Mouse (Mus musculus) heart, embryonic 11.5 days (tissue): ENCODE results near the gene Snd1. TPM values are rescaled to one million over a fixed set of nuclear protein-coding genes. Genes with fewer than 3 reads are reported as not detected.
A peak's percentile ranks its signal among the peaks of the same experiment; 100 is the strongest.

Source experiments
- ATAC-seq: fragments of 200-750 bp; cut with Nextera tagmentation; replicated peaks from 2 replicates; pipeline ENCODE4 v1.8.0; 2017; ENCODE audit warnings: moderate library complexity; ENCODE audit not compliant: insufficient number of reproducible peaks, low FRiP score, low TSS enrichment
- H3K27ac ChIP-seq: fragments of 300-500 bp; sonication (generic); 2 replicates; pipeline ENCODE4 v1.5.1; 2014; ENCODE audit warnings: mild to moderate bottlenecking, low read depth, low read length
- H3K27me3 ChIP-seq: fragments of 300-500 bp; sonication (generic); 2 replicates; pipeline ENCODE4 v1.6.1; 2014; ENCODE audit warnings: mild to moderate bottlenecking, low read length, mixed read lengths; ENCODE audit not compliant: control insufficient read depth, insufficient read depth
- H3K36me3 ChIP-seq: fragments of 300-500 bp; sonication (generic); 2 replicates; pipeline ENCODE4 v1.6.1; 2014; ENCODE audit warnings: mild to moderate bottlenecking, low read length, moderate library complexity, mixed read lengths; ENCODE audit not compliant: control insufficient read depth, insufficient read depth
- H3K4me1 ChIP-seq: fragments of 300-500 bp; sonication (generic); 2 replicates; pipeline ENCODE4 v1.6.1; 2014; ENCODE audit warnings: low read length; ENCODE audit not compliant: control insufficient read depth, insufficient read depth
- H3K4me2 ChIP-seq: fragments of 300-500 bp; sonication (generic); 2 replicates; pipeline ENCODE4 v1.6.1; 2014; ENCODE audit warnings: mild to moderate bottlenecking, moderate library complexity
- H3K4me3 ChIP-seq: fragments of 300-500 bp; sonication (generic); 2 replicates; pipeline ENCODE4 v1.5.1; 2014; ENCODE audit warnings: low read depth, low read length
- H3K9ac ChIP-seq: fragments of 300-500 bp; sonication (generic); 2 replicates; pipeline ENCODE4 v1.6.1; 2014; ENCODE audit warnings: mild to moderate bottlenecking, low read depth, low read length, moderate library complexity
- H3K9me3 ChIP-seq: fragments of 300-500 bp; sonication (generic); replicated peaks from 2 replicates; pipeline ENCODE4 v1.6.1; 2016; ENCODE audit warnings: low read length; ENCODE audit not compliant: control insufficient read depth
- WGBS: fragments of 180-500 bp; shearing (Covaris S2); extraction: QIAGEN DNeasy Blood & Tissue Kit; methylation state at CpG from one replicate; pipeline ENCODE4 v1.1.7; 2014; ENCODE audit not compliant: insufficient replicate concordance; 5-methylcytosine and 5-hydroxymethylcytosine counted together
- polyA plus RNA-seq: library from polyadenylated mRNA; unstranded; fragments of >200 nt; fragmentation: Nextera tagmentation; extraction: Ambion mirVana; gene quantifications from 2 replicates; pipeline ENCODE4 v1.2.1, GENCODE M21; 2014

The Snd1 gene
- polyA plus RNA-seq, 1 experiment from 2014 or later = 87.9 TPM

DNA sequence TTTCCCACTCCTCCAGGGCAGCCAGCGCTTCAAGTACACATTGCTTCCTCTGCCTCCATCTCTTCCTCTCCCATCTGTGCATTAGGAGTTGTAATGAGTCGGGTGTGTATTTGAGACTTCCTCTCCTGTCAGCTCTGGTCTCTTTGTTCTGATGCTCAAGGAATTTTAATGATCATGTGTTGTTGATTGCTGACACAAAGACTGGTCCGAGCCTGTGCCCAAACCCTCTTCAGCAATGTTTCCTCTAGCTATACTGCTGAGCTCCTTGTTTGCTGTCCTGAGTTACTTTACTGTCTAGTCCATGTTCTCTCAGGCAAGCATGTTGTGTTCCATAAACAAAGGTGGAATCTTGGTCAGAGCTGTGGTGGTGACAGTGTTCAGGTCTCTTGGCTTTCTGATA, 254.3 kb downstream of the Snd1 start:
- no peak overlapping the region for H3K9ac ChIP-seq
- no peak for ATAC-seq
- peak overlapping the region; percentile 41; the same call in 1 of the 2 replicates for H3K27ac ChIP-seq
- no peaks in the 10 kb centered on the region for H3K27me3 ChIP-seq
- 32% methylated on average over 3 of the region's 3 CpGs for WGBS
- no peak overlapping the region for H3K4me3 ChIP-seq
- H3K4me1 ChIP-seq = peaks cover 23% of the 10 kb centered on the region
- no peaks in the 10 kb centered on the region for H3K9me3 ChIP-seq
- H3K36me3 ChIP-seq = peaks cover 2% of the 10 kb centered on the region; the same call in 1 of the 2 replicates
- no peak overlapping the region for H3K4me2 ChIP-seq

DNA sequence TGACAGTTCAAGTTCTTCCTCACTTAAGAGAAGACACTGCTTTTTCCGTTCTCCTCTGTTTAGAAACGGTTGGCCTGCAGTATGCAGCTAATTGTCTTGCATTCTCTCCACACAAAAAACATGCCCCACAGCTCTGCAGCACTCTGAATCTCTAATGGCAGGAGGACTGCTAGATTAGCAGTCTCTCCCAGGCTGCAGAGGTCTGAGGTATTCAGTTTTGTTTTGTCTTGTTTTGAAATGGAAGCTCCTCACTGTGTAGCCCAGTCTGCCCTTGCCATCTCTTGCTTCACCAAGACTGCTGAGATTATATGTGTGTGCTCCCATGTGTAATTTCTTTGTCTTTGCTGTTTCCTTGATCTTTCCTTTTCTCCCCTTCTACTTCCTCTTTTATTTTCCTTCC, 254.7 kb downstream of the Snd1 start:
- Histone ChIP-seq H3K4me3 (no peak overlapping the region), H3K27me3 (no peaks in the 10 kb centered on the region), H3K36me3 (peaks cover 2% of the 10 kb centered on the region; the same call in 1 of the 2 replicates), H3K4me2 (no peak overlapping the region), H3K9ac (no peak overlapping the region), H3K4me1 (peaks cover 26% of the 10 kb centered on the region), H3K27ac (peak overlapping the region; percentile 41; the same call in 1 of the 2 replicates), H3K9me3 (no peaks in the 10 kb centered on the region)
- no peak for ATAC-seq
- WGBS = 34% methylated on average over 2 of the region's 2 CpGs

DNA sequence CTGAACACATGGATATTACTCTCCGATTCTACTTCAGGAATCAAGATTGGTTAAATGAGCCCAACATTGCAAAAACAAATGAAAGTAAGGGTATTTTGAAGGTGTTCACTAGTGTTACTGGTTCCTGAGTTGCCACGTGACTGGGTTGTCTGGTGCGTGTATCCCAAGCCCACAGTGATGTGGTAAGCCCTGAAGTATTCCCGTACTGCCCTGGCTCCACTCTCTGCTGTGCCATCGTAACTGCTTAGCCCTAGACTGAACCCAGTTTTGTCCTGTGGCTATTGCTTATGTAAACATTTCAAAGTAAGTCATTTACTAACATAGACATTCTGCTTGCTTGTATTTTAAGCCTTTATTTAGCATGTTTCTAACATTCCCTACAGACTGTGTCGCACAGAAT, 256.3 kb downstream of the Snd1 start:
- Histone ChIP-seq H3K4me1 (peaks cover 30% of the 10 kb centered on the region), H3K27ac (no peak overlapping the region), H3K9me3 (no peaks in the 10 kb centered on the region), H3K27me3 (no peaks in the 10 kb centered on the region), H3K4me3 (no peak overlapping the region), H3K4me2 (no peak overlapping the region), H3K9ac (no peak overlapping the region), H3K36me3 (no peaks in the 10 kb centered on the region)
- no peak for ATAC-seq
- WGBS = 85% methylated on average over 6 of the region's 6 CpGs

DNA sequence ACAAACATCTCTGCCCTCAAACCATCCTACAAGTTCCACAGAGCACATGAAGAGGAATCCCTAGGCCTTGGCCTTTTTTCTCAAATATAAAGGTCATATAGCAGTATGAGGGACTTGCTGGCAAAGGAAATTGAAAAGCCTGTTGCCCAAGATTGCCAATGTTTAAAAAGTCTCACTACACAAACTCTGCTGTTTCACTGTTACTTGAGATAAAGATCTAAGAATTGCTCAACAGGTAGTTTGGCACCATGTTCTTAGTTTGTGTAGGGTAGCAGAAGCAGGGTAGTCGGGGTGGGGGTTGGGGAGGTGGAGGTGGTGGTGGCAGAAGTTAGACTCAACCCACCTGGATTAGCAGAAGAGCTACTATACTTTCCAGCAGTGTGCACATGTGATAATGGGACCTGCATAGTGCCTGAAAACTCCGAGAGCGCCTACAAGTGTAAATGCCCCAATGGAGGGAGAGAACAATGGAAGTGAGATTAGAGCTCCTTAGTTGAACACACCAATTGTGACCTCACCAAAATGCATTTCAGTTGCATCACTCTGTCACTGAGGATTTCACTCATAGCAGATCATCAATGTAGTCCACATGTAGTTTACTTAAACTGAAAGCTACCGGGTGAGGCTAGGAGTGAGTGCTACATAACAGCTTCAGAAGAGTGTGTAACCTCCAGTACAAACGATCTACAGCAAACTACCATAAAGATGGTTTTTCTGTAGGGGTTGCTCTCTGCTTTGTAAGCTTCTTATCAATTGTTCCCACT, 259.1 kb downstream of the Snd1 start:
- no peak for ATAC-seq
- WGBS = 70% methylated on average over 5 of the region's 5 CpGs

DNA sequence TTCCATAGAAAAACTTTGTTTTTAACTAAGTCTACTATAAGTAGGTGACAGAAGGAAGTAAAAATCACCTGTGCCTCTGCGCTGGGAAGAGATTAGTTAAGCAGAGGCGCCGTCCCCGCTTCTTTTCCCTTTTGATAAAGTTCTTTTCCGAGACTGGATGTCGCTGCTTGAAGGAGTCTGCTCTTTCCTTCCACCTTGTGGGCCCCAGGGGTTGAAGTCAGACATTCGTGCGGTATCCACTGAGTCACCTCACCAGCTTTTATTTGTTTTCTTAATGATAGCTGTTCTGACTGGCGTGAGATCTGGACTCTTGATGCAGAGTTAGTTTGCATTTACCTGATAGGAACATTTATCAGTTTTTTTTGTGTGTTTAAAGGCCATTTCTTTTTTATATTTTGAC, 260.2 kb downstream of the Snd1 start:
- H3K9ac ChIP-seq = no peak overlapping the region
- no peak overlapping the region for H3K27ac ChIP-seq
- H3K27me3 ChIP-seq = no peaks in the 10 kb centered on the region
- no peak overlapping the region for H3K4me3 ChIP-seq
- 32% methylated on average over 9 of the region's 9 CpGs for WGBS
- H3K36me3 ChIP-seq = no peaks in the 10 kb centered on the region
- no peak overlapping the region for H3K4me2 ChIP-seq
- H3K9me3 ChIP-seq = no peaks in the 10 kb centered on the region
- no peak for ATAC-seq
- H3K4me1 ChIP-seq = peaks cover 13% of the 10 kb centered on the region

More for the DNA sequence above, 259.1 kb downstream of the Snd1 start:
- no peak overlapping the region for H3K9ac ChIP-seq
- H3K4me1 ChIP-seq = peaks cover 23% of the 10 kb centered on the region
- no peak overlapping the region for H3K27ac ChIP-seq
- no peaks in the 10 kb centered on the region for H3K27me3 ChIP-seq
- H3K9me3 ChIP-seq = no peaks in the 10 kb centered on the region
- no peak overlapping the region for H3K4me3 ChIP-seq
- no peaks in the 10 kb centered on the region for H3K36me3 ChIP-seq
- no peak overlapping the region for H3K4me2 ChIP-seq

DNA sequence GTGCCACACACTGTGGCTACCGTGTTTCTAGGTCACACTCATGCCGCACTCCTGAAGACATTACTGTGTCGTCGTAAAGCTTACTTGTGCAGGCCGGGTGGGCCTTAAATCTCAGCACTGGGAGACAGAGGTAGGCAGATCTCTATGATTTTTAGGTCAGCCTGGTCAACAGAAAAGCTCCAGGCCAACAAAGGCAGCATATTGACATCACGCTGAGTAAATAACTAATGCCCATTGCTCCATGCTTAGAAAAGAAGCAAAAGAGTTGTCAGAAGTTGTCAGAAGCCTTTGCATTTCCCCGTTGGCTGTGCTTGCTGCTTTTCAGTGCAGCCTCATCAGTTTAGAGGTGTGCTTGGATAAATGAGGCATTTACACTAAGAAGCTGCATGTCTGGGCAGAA, 261.7 kb downstream of the Snd1 start:
- Histone ChIP-seq H3K4me2 (no peak overlapping the region), H3K4me3 (no peak overlapping the region), H3K36me3 (no peaks in the 10 kb centered on the region), H3K27me3 (no peaks in the 10 kb centered on the region), H3K9ac (no peak overlapping the region), H3K4me1 (peaks cover 11% of the 10 kb centered on the region), H3K27ac (no peak overlapping the region), H3K9me3 (no peaks in the 10 kb centered on the region)
- no peak for ATAC-seq
- 86% methylated on average over 7 of the region's 7 CpGs for WGBS

DNA sequence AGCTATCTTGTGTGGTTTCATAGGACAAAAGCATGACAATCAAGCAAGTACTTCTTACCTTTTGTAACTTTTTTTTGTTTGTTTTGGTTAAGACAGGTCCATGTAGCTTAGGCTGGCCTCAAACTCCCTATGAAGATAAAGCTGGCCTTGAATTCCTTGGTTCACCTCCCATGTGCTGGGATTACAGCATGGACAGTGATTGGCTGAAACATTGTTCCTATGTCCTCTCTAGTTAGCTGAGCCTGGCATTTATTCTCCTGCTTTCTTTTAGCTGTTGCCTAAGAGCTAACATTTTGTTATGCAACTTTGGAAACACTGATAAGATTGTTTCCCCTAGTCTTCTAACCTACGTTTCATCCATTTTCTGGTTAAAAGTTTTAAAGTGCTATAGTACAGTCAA, 262.7 kb downstream of the Snd1 start:
- WGBS = 47% methylated on average over 1 of the region's 1 CpGs
- Histone ChIP-seq H3K4me2 (no peak overlapping the region), H3K9me3 (no peaks in the 10 kb centered on the region), H3K27ac (no peak overlapping the region), H3K4me3 (no peak overlapping the region), H3K36me3 (no peaks in the 10 kb centered on the region), H3K9ac (no peak overlapping the region), H3K4me1 (peaks cover 11% of the 10 kb centered on the region), H3K27me3 (no peaks in the 10 kb centered on the region)
- no peak for ATAC-seq

DNA sequence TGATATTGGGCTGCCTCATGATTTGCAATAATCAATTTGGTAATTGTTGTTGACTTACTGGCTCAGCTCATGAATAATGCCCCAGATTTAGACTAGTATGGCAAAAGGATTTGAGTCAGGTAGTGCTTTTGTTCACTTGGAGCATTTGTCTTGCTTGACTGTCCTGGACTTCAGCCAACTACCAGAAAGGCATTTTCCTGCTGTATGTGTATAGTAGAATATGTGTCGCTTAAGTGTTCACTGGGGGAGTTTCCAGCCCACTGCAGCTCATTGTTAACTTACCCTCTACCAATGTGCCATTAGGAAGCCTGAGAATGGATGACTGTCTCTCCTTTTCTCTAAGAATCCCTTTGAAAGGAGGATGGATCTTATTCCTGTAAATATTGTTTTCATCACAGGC, 268.6 kb downstream of the Snd1 start:
- no peak for ATAC-seq
- 39% methylated on average over 1 of the region's 1 CpGs for WGBS
- Histone ChIP-seq H3K27ac (peak overlapping the region; percentile 35; the same call in 1 of the 2 replicates), H3K36me3 (peaks cover 4% of the 10 kb centered on the region), H3K4me2 (no peak overlapping the region), H3K27me3 (no peaks in the 10 kb centered on the region), H3K4me3 (no peak overlapping the region), H3K9me3 (no peaks in the 10 kb centered on the region), H3K4me1 (peaks cover 20% of the 10 kb centered on the region), H3K9ac (no peak overlapping the region)

DNA sequence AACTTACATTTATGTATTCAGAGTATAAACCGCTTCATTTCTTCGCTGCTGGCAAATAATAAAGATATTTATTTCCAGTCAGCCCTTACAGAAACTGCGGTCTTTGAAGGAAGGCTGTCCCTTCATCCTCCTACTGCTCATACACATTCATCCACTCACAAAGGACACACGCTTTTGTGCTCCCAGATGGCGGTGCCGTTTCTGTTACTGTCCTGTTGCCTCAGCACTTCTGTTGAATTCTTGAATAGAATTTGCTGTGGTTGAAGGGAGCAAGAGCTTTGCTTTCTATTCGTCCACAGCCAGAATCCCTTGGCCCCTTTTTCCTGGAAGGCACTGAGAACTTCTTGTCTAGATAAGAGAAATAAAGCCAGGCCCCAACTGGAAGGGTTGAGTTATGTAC, 270.9 kb downstream of the Snd1 start:
- Histone ChIP-seq H3K9me3 (no peaks in the 10 kb centered on the region), H3K9ac (no peak overlapping the region), H3K36me3 (peaks cover 4% of the 10 kb centered on the region), H3K27me3 (no peaks in the 10 kb centered on the region), H3K27ac (no peak overlapping the region), H3K4me1 (peaks cover 20% of the 10 kb centered on the region), H3K4me3 (no peak overlapping the region), H3K4me2 (no peak overlapping the region)
- WGBS = 91% methylated on average over 7 of the region's 7 CpGs
- ATAC-seq = no peak
